Mouse (Mus musculus) liver, adult (tissue): ENCODE measurements around the gene Eef1a2.

Experiments used
- GATA4 ChIP-seq: IDR thresholded peaks from 2 replicates; pipeline ENCODE4 v1.6.1; 2014; ENCODE audit warnings: mild to moderate bottlenecking, low read length; ENCODE audit not compliant: insufficient replicate concordance

The Eef1a2 gene

GRCm38 (mm10) chr2:181125726-181126455 lies 30.9 kb downstream of the Eef1a2 start:
- TF ChIP-seq GATA4: no peak

- TF ChIP-seq GATA4: no peak
Measured at GRCm38 (mm10) chr2:181122642-181123041, 34.2 kb downstream of the Eef1a2 start.

GRCm38 (mm10) chr2:181120922-181121449 lies 35.8 kb downstream of the Eef1a2 start:
- no peak for TF ChIP-seq GATA4

- no peak for TF ChIP-seq GATA4
Measured at GRCm38 (mm10) chr2:181119952-181120351, 36.9 kb downstream of the Eef1a2 start.

GRCm38 (mm10) chr2:181116436-181116835 lies 40.4 kb downstream of the Eef1a2 start:
- no peak for TF ChIP-seq GATA4

GRCm38 (mm10) chr2:181115367-181115766 lies 41.4 kb downstream of the Eef1a2 start:
- TF ChIP-seq GATA4: no peak

- TF ChIP-seq GATA4: no peak
Measured at GRCm38 (mm10) chr2:181113762-181114361, 43.0 kb downstream of the Eef1a2 start.

- no peak for TF ChIP-seq GATA4
Measured at GRCm38 (mm10) chr2:181111665-181112064, 45.1 kb downstream of the Eef1a2 start.

GRCm38 (mm10) chr2:181104111-181104510 lies 52.7 kb downstream of the Eef1a2 start:
- TF ChIP-seq GATA4: no peak

- no peak for TF ChIP-seq GATA4
Measured at GRCm38 (mm10) chr2:181102161-181102560, 54.7 kb downstream of the Eef1a2 start.

GRCm38 (mm10) chr2:181101626-181102025 lies 55.2 kb downstream of the Eef1a2 start:
- no peak for TF ChIP-seq GATA4

- no peak for TF ChIP-seq GATA4
Measured at GRCm38 (mm10) chr2:181100087-181100486, 56.7 kb downstream of the Eef1a2 start.
